Mouse (Mus musculus) telencephalon, adult 2 months (tissue): ENCODE results near the gene Hddc2.

Experiments
- DNase-seq: peaks from one replicate; pipeline ENCODE4 v3.0.0-alpha.2; 2011; ENCODE audit warnings: low read depth, low spot score

The Hddc2 gene

DNA sequence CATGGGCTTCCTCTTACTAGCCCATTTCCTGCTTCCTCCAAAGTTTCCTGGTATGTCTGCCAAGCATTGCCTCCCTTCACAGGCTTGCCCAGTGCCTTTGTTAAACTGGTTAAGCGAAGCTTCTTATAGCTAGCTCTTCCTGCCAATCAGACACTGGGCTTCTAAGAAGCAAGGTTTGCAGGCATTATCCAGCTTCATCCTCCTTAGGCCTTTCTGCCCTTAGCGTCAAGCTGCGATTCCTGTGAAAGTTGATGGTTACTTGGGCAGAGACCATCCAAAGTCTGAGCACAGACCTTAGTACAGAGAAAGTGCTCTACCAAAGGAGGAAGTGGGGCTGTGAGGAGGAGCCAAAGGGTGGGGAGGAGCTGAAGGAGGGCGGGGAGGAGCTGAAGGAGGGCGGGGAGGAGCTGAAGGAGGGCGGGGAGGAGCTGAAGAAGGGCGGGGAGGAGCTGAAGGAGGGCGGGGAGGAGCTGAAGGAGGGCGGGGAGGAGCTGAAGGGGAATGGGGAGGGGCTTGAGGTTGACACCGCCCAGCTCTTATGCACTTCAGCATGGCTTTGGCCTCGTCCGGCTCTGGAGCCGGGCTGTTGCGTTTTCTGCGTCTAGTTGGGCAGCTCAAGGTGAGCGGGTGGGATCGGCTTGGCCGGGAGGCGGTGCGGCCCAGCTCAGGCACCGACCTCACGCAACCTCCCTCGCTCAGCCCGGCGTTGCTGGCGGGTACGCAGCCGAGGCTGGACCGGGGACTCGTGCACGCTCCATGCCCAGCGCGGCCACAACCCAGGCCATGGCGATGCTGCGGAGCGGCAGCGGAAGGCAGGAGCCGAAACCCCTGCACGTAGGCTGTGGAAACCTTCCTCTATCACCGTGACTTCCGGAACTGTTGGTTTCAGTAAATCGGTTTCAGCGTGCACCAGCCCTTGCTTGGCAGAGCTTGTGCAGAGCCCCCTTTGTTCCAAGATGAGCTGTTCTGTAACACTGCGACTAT is at the start of gene Hddc2:
Gene Hddc2 (plus strand): TSS at position 519 of the 984 bp plus-strand sequence.
- DNase-seq = peak; percentile 78

- no peak for DNase-seq
These were observed 40.4 kb upstream of the Hddc2 start for GRCm38 (mm10) chr10:31272738-31273137.

DNA sequence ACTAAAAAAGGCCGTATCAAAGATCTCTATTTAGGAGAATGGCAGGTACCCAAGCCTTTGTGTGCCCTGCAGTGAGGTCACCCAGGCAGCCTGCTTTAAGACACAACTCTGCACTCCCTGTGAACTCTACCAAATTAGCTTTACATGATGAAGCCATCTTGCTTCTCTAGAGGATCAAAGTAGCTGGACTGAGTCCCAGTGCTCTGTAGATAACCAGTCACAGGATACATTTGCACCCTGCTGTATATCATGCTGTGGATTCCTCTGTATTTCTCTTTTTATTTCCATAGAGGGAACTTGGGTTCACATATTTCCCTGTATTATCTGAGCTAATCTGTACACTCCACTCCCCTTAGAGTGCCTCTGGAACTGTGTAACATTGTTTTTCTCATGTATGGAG is 40.0 kb upstream of the Hddc2 start:
- no peak for DNase-seq

DNA sequence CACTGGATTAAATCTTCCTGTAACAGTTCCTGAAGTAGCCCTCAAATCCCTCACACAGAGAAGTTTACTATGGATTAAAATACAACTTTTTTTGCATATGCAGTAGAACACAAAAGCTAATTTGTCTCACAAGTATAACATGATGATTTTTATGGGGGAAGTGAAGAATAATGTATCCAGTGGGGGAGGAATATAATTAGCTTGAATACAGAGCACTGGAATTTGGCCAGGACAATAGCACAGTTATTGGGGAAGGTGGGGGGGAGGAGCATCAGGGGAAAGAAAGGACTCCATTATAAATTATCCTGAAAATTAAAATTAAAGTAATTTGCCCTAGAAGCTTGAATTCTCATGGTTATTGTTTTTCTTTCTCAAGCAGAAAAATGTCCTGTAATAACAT is 25.4 kb upstream of the Hddc2 start:
- no peak for DNase-seq

GRCm38 (mm10) chr10:31288697-31289390 is 24.3 kb upstream of the Hddc2 start:
- no peak for DNase-seq

DNA sequence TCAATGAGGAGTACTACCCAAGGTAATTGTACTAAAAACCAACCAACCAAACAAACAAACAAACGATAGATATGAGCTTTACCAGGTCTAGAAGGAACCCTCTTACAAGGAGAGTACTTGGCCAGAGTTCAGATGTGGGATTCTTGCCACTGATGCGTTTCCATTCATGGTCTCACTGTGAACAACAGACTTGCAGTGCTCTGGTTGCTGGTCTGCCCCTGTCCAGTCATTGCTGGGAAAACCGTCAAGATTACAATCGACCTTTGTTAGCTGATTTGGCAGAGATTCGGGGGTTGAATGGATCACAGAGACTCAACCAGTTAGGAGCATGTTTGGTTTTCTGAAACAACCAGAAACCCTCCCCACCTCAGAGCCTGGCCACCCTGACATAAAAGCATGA is 17.5 kb upstream of the Hddc2 start:
- no peak for DNase-seq

DNA sequence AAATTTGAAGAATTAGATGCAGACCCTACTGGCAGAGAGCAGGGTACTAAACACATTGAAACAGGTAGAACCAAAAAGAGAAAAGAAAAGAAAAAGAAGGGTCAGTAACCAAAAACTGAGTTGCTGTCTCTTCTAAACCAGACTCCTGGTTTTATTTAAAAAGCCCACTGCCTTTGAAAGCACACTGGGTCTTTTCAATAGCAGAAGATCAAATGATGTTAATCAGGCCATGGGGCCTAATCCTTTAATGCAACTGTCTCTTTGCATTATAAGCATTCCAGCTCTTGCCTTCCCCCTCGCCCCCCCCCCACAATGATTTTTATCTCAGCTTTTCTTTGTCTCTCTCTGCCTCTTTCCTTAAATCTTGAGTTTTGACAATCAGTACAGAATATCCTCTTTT is 16.7 kb upstream of the Hddc2 start:
- no peak for DNase-seq

GRCm38 (mm10) chr10:31297106-31297505 is 16.1 kb upstream of the Hddc2 start:
- DNase-seq = no peak

DNA sequence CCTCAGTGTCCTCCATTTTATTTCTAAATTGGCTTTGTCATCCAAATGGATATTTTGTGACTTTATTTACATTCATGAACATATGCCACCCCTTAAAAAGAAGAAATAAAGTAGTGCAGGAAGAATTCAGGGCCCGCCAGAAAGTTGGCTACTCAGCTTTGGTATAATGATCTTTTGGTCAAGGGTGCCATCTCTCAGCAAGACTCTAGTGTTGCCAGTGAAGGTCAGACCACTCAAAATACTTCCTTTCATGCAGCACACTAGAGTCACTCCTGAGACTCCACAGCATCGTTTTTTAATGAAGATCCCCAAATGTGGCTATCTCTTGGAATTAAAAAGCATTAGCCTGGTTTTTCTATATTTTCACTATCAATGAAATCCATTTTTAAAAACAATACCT is 14.9 kb upstream of the Hddc2 start:
- DNase-seq = no peak

DNA sequence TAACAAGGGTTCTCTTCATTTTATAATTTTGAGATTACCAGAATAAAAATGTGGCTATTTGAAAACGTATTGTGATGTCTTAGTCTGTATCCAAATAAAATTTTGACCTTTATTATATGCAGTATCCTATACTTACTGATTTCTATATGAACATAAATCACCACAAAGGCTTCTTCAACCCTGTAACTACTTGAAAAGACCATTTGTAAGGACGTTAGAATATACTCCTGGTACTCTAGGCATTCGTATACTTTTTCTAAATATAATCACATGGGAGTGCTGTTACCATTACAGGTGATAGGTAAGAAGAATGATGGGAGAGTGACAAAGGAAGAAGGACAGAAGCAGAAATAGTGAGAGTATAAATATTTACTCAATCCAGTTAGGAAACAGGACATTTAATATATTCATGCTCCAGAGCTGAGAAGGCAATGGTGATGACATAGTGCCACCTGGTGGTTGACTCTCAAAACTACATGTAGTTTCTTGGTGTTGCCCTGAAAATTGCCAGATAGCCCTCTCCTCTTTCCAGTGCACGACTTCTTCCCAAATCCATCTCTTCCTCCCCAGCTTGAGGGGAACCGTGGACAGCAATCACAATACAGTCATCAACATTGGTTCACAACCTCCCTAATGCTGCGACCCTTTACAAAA is 14.1 kb upstream of the Hddc2 start:
- peak; percentile 39 for DNase-seq

GRCm38 (mm10) chr10:31300292-31300691 is 12.9 kb upstream of the Hddc2 start:
- no peak for DNase-seq

DNA sequence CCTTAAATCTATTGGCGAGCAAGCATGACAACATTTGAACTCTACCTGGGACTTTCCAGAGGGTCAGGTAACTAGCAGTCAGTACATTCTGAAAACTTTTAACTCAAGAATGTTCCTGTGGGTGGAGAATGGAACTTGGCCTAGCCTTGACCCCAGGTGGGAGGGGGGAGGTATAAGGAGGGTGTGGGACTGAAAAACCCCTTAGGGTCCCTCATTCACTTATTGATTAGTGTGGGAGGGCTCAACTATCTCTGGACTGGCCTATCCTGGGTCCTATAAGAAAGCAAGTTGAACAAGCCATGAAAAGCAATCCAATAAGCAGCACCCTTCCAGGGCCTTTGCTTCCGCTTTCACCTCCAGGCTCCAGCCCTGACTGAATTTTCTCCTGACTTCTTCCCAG is 9.7 kb upstream of the Hddc2 start:
- no peak for DNase-seq

DNA sequence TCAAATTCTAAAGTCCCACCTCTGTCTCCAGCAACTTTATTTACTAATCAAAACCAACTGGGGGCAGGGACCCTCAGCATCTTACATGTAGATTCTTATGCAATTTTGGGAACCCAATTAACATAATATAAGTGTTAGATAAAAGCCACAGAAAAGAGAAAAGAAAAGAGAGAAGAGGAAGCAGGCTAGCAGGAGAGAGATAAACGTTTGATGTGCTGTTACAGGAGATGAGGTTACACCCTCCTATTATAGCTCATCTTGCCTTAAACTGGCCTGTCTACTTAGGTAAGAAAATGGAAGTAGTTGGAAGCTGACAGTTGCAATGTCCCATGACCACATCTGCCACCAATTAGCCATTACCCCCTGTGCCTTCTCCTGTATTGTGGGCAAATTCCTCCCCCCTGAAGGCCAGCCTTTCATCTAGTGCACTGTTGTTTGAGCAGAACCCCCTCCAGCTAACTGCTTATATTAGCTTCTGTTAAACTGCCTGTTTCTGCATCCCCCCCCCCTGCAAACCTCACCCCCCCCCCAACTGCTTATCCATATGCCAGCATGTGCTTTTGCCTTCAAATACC is 6.1 kb upstream of the Hddc2 start:
- no peak for DNase-seq

DNA sequence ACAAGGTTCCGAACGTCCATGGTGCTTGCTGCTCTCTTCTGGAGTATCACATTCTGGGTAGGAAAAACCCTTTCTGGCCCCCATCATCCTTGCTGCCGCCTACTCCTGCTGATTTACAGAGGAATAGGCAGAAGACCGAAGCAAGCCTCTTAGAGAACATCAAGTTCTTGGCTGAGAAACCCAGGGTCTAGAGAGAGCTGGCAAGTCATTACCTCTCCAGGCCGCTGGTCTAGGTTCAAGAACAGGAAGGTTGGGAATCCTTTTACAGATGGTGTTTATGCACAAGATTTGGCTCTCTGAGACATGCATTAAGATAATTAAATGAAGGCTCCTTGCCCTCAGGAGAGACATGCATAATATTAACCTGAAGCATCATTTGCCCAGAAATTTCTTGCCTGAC is 5.3 kb downstream of the Hddc2 start:
- DNase-seq = no peak

DNA sequence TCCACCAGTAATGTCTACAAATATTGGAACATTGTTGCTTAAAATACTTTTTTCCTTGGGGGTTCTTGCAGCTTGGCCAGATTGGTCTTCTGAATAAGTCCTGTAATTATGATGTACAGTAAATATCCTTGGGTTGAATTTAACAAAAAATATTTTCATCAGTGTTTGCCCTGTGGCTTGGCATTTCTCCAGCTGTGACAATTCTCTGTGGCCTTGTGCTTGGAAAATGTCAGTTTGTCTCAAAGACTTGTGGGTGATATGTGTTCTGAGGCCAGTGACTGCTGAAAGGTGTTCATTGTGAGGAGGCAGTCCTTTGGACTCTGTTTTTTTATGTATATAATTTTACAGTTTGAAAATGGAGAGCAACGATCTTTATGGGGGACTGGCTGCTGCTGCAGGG is 16.3 kb downstream of the Hddc2 start:
- no peak for DNase-seq

- DNase-seq = no peak
These were observed 17.2 kb downstream of the Hddc2 start for GRCm38 (mm10) chr10:31330286-31330962.

GRCm38 (mm10) chr10:31331225-31331775 is 18.1 kb downstream of the Hddc2 start:
- no peak for DNase-seq

DNA sequence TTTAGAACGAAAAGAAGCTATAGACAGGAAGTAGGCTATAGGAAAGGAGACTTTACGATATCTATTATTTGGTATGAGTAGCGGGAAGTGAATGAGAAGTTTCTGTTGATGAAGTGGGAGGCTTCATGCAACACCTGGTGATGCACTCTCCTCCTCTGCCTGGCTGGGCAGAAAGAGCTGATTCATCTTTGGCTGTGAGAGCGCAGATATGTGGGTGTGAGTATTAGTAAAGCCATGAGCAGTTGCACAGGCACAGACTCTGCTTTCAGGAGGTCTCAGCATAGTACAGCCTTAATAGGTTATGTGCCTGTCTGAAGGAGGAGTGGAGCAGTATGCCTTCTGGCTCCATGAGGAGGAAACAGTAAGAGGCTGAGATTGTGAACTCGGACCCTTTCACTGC is 23.2 kb downstream of the Hddc2 start:
- DNase-seq = peak; percentile 17

GRCm38 (mm10) chr10:31346401-31346800 is 33.2 kb downstream of the Hddc2 start:
- DNase-seq = no peak

- DNase-seq = no peak
These were observed 37.9 kb downstream of the Hddc2 start for GRCm38 (mm10) chr10:31351056-31351455.

DNA sequence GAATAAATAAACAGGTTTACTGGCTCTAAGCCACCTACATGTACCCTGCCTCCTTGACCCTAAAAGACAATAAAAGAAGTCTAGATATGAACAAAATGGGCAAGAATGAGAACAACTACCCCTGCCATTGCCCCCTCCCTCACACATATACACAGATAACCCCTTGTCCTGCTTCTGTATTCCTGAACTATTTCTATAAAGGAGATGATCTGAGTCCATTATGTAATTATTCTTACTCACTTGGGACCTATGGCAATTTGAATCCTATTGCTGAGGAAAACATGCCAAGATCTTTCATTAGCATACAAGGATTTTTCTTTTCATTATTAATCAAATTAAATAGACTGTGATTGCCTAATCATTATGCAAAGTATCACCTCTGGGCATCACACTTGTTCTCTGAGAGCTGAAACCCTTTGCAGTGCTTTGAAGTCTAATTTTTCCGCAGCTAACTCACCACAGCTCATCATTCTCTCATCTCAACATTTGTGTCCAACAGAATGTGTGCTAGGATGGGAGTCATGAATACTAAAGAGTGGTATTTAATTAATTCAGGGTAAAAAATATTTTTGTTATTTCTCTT is 39.8 kb downstream of the Hddc2 start:
- no peak for DNase-seq
